Mouse (Mus musculus) midbrain, embryonic 11.5 days (tissue): Measurements from ENCODE around the gene 4933434E20Rik. TPM values are rescaled to one million over a fixed set of nuclear protein-coding genes. Genes with fewer than 3 reads are reported as not detected.
A peak's percentile ranks its signal among the peaks of the same experiment; 100 is the strongest.

ENCODE experiments used
- ATAC-seq: fragments of 200-750 bp; cut with Nextera tagmentation; 2 replicates; pipeline ENCODE4 v1.8.0; 2017; ENCODE audit warnings: moderate TSS enrichment, moderate library complexity; ENCODE audit not compliant: low FRiP score
- DNase-seq: peaks from one replicate; pipeline ENCODE4 v3.0.0; 2015; ENCODE audit warnings: low spot score; ENCODE audit errors: missing footprints
- H3K27ac ChIP-seq: fragments of 300-500 bp; sonication (generic); 2 replicates; pipeline ENCODE4 v1.5.1; 2014; ENCODE audit warnings: low read depth, low read length
- H3K27me3 ChIP-seq: fragments of 300-500 bp; sonication (generic); 2 replicates; pipeline ENCODE4 v1.6.1; 2014; ENCODE audit warnings: mild to moderate bottlenecking, low read length, moderate library complexity, mixed read lengths; ENCODE audit not compliant: control insufficient read depth, insufficient read depth
- H3K36me3 ChIP-seq: fragments of 300-500 bp; sonication (generic); 2 replicates; pipeline ENCODE4 v1.6.1; 2014; ENCODE audit warnings: mild to moderate bottlenecking, low read length, moderate library complexity, mixed read lengths; ENCODE audit not compliant: control insufficient read depth, insufficient read depth
- H3K4me1 ChIP-seq: fragments of 300-500 bp; sonication (generic); 2 replicates; pipeline ENCODE4 v1.6.1; 2014; ENCODE audit warnings: low read length; ENCODE audit not compliant: control insufficient read depth, insufficient read depth
- H3K4me2 ChIP-seq: fragments of 300-500 bp; sonication (generic); 2 replicates; pipeline ENCODE4 v1.6.1; 2014; ENCODE audit warnings: mild to moderate bottlenecking, moderate library complexity
- H3K4me3 ChIP-seq: fragments of 300-500 bp; sonication (generic); 2 replicates; pipeline ENCODE4 v1.5.1; 2014; ENCODE audit warnings: low read depth, low read length
- H3K9ac ChIP-seq: fragments of 300-500 bp; sonication (generic); 2 replicates; pipeline ENCODE4 v1.6.1; 2014; ENCODE audit warnings: low read length
- H3K9me3 ChIP-seq: fragments of 300-500 bp; sonication (generic); 2 replicates; pipeline ENCODE4 v1.6.1; 2016; ENCODE audit warnings: low read length; ENCODE audit not compliant: control insufficient read depth
- WGBS: fragments of 180-500 bp; shearing (Covaris S2); extraction: QIAGEN DNeasy Blood & Tissue Kit; methylation state at CpG from one replicate; pipeline ENCODE4 v1.1.7; 2014; 5-methylcytosine and 5-hydroxymethylcytosine counted together
- microRNA counts: library from miRNA; unstranded; fragments of <30 nt; microRNA quantifications from one replicate; lab custom pipeline; 2015
- microRNA-seq: library from miRNA; unstranded; fragments of <30 nt; microRNA quantifications from one replicate; pipeline ENCODE4, GENCODE M21; 2017
- polyA plus RNA-seq: library from polyadenylated mRNA; unstranded; fragments of >200 nt; fragmentation: Nextera tagmentation; extraction: Ambion mirVana; gene quantifications from 2 replicates; pipeline ENCODE4 v1.2.1, GENCODE M21; 2014

Gene 4933434E20Rik
- polyA plus RNA-seq, 1 experiment from 2014 or later, result 207 TPM

DNA sequence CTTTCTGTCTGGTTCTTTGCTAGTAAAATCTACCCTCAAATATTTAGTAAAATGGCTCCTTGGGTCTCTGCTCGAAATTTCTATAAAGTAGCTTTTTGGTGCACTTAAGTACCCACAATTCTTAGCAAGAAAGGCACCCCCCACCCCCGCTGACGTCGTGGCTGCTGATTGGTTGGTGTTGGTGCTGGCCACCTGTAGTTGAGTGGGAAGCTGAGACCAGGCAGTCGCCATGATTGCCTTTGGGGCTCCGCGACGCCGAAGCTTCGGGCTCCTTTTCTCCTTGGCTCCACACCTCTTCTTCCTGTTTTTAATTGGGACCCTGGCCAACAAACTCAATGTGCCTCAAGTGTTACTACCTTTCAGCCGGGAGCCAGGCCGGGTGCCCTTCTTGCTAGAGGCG, 52.5 kb downstream of the 4933434E20Rik start, which contains the start of gene Nup210l:
Nup210l (plus strand) TSS at position 195 of the 400 bp plus-strand sequence.
- H3K27ac ChIP-seq, result no peak within 1 kb of the TSS
- H3K9ac ChIP-seq, result no peak within 1 kb of the TSS
- no peaks in the 10 kb centered on the region for H3K4me1 ChIP-seq
- H3K36me3 ChIP-seq, result no peaks in the 10 kb centered on the region
- no peaks in the 10 kb centered on the region for H3K9me3 ChIP-seq
- H3K27me3 ChIP-seq, result no peaks in the 10 kb centered on the region
- no peak for ATAC-seq
- WGBS, result 87% methylated on average over 13 of the region's 13 CpGs
- H3K4me2 ChIP-seq, result no peak within 1 kb of the TSS
- DNase-seq, result no peak
- no peak within 1 kb of the TSS for H3K4me3 ChIP-seq

DNA sequence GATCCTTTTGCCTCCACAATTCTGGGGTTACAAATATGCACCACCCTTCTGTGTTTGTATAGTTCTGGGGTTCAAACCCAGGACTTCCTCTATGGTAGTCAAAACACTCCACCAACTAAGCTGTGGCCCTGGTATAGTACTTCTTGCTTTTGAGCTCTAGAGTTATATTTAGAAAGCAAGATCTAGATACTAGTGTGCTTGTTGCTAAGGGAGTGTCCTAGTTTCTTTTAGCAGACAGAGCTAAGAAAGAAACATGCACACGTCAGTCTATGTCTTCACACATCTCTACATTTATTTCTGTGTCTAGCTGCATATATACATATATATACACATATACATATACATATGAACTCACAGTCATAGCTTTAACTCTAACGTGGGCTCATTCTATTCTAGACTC, 60.3 kb downstream of the 4933434E20Rik start:
- Histone ChIP-seq H3K9ac (no peak overlapping the region), H3K4me3 (no peak overlapping the region), H3K27me3 (no peaks in the 10 kb centered on the region), H3K27ac (no peak overlapping the region), H3K9me3 (no peaks in the 10 kb centered on the region), H3K4me1 (no peaks in the 10 kb centered on the region), H3K4me2 (no peak overlapping the region), H3K36me3 (no peaks in the 10 kb centered on the region)
- ATAC-seq (no peak), DNase-seq (no peak)
- WGBS, result 91% methylated on average over 2 of the region's 2 CpGs

DNA sequence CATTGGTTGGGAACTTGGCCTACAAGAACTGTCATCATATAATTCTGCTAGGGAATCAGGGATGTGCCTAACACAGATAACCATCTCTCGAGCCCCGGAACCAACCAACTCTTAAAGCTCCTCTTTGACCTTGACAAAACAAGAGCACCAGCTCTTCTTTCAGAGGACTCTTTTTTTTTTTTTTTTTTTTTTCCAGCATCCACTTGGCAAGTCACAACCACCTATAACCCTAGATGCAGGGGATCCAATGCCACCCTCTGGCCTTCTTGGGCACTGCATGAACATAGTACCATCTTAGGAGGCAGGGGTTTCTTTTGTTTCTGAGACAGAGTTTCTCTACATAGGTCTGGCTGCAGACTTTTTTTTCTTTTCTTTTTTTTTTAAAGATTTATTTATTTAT, 62.9 kb downstream of the 4933434E20Rik start:
- ATAC-seq (no peak), DNase-seq (no peak)
- H3K36me3 ChIP-seq, result no peaks in the 10 kb centered on the region
- H3K9me3 ChIP-seq, result no peaks in the 10 kb centered on the region
- no peak overlapping the region for H3K9ac ChIP-seq
- no peaks in the 10 kb centered on the region for H3K4me1 ChIP-seq
- no peak overlapping the region for H3K4me3 ChIP-seq
- H3K4me2 ChIP-seq, result no peak overlapping the region
- H3K27ac ChIP-seq, result no peak overlapping the region
- WGBS, result 89% methylated on average over 2 of the region's 2 CpGs
- H3K27me3 ChIP-seq, result no peaks in the 10 kb centered on the region

DNA sequence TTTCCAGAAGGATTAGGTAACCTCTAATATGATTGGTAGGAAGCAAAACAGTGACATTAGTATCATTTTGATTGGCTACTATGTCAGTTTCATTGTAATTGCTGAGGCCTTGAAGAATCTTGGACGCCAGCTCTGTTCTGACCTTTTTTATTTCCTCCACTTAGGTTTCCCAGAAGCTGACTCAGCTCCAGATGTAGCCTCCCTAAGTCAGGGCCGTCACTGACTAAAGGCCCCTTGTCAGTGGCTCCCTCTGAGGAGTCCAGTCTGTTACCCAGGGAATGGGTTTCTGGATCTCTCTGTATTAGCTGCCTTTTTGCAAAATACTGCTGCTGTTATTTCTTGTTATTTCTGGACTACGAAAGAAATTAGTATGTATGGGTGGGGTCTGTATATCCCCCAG, 64.1 kb downstream of the 4933434E20Rik start:
- Histone ChIP-seq H3K4me2 (no peak overlapping the region), H3K4me1 (no peaks in the 10 kb centered on the region), H3K4me3 (no peak overlapping the region), H3K9ac (no peak overlapping the region), H3K27ac (no peak overlapping the region), H3K9me3 (no peaks in the 10 kb centered on the region), H3K27me3 (no peaks in the 10 kb centered on the region), H3K36me3 (no peaks in the 10 kb centered on the region)
- no peak for DNase-seq
- no peak for ATAC-seq
- WGBS, result 88% methylated on average over 3 of the region's 3 CpGs

MicroRNAs encoded within 50 kb of the gene (microRNA counts, 519-probe panel; counts per million panel counts)
- microRNA mmu-miR-190b (lab: Ali Mortazavi, UCI), result 4,832 counts per million, percentile 48 among the panel's probes with 10 or more counts

Small RNAs within 50 kb of the gene (microRNA-seq; reads per million reads assigned to microRNA genes)
- gene Mir190b, result 35.8 reads per million, percentile 42 among the genes with 10 or more reads in this experiment
- gene Mir7669, result 3.6 reads per million, percentile 17 among the genes with 10 or more reads in this experiment

Other genes with a start within 250 kb of the 4933434E20Rik start
- gene She, start 220.3 kb upstream of the 4933434E20Rik start, polyA plus RNA-seq, result 2.0 and 2.3 TPM in 2 replicates
- 0.36 and 0.45 TPM in 2 replicates for gene Il6ra, start 138.4 kb upstream of the 4933434E20Rik start, polyA plus RNA-seq
- gene Atp8b2, start 88.1 kb upstream of the 4933434E20Rik start, polyA plus RNA-seq, result 8.0 and 11.4 TPM in 2 replicates
- 173 and 176 TPM in 2 replicates for gene Hax1, start 52.9 kb upstream of the 4933434E20Rik start, polyA plus RNA-seq
- 209 and 218 TPM in 2 replicates for gene Ubap2l, start 992 bp downstream of the 4933434E20Rik start, polyA plus RNA-seq
- 499 and 533 TPM in 2 replicates for gene Tpm3, start 21.0 kb downstream of the 4933434E20Rik start, polyA plus RNA-seq
- 0.57 and 0.60 TPM in 2 replicates for gene Nup210l, start 52.5 kb downstream of the 4933434E20Rik start, polyA plus RNA-seq
- 1,063 and 1,232 TPM in 2 replicates for gene Rps27, start 162.0 kb downstream of the 4933434E20Rik start, polyA plus RNA-seq
- 14.4 and 16.4 TPM in 2 replicates for gene Rab13, start 162.1 kb downstream of the 4933434E20Rik start, polyA plus RNA-seq
- 110 and 112 TPM in 2 replicates for gene Jtb, start 180.0 kb downstream of the 4933434E20Rik start, polyA plus RNA-seq
- 3.2 and 4.3 TPM in 2 replicates for gene Creb3l4, start 191.9 kb downstream of the 4933434E20Rik start, polyA plus RNA-seq
- gene Slc39a1, start 196.5 kb downstream of the 4933434E20Rik start, polyA plus RNA-seq, result 58.7 and 59.4 TPM in 2 replicates
- gene Crtc2, start 202.5 kb downstream of the 4933434E20Rik start, polyA plus RNA-seq, result 8.0 and 9.0 TPM in 2 replicates
- gene Dennd4b, start 213.5 kb downstream of the 4933434E20Rik start, polyA plus RNA-seq, result 3.8 and 4.0 TPM in 2 replicates
- 10.4 TPM in 2 replicates for gene Gatad2b, start 241.5 kb downstream of the 4933434E20Rik start, polyA plus RNA-seq